Mouse (Mus musculus) thymus, adult 2 months (tissue): ENCODE results near the gene Bdnf.

Experiments
- CTCF ChIP-seq: fragments of 200-500 bp; IDR thresholded peaks from 2 replicates; pipeline ENCODE4 v1.5.1; 2012; ENCODE audit warnings: mild to moderate bottlenecking, control low read depth, low read length, moderate library complexity, borderline replicate concordance; ENCODE audit not compliant: control insufficient read depth, poor library complexity, insufficient read depth; ENCODE audit errors: extremely low read depth
- POLR2A ChIP-seq: fragments of 200-500 bp; IDR thresholded peaks from 2 replicates; pipeline ENCODE4 v1.6.1; 2012; ENCODE audit warnings: mild to moderate bottlenecking, low read length, control low read depth, moderate library complexity; ENCODE audit not compliant: control insufficient read depth, poor library complexity, insufficient read depth; ENCODE audit errors: extremely low read depth

DNA sequence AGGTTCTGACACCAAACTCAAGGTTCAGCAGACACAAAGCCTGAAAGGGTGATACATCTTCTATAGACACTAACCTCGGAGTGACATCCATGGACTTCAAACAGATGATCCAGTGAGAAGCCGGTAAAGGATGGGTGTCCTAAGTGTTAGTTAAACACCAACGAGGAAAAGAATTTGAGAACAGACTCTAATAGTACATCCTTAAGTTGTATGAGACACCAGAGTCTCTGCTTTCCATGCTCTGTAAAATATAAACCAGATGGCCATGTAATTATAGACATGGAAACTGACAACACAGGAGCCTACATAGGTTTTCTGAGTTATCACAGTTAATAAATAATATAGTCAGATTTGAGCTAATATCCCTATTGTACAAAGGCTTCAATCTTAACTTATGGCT lies 59.7 kb downstream of the Bdnf start:
- no peak for TF ChIP-seq CTCF
- no peak for TF ChIP-seq POLR2A
